Mouse (Mus musculus): Measurements from ENCODE around the gene Avil. TPM values are rescaled to one million over a fixed set of nuclear protein-coding genes. Genes with fewer than 3 reads are reported as not detected.

Avil gene
- polyA plus RNA-seq, 1 experiment from 2014 or later: 0.22 TPM

- Histone ChIP-seq H3K9ac (ENCODE audit: low read length) (no peak overlapping the region), H3K4me3 (ENCODE audit: low read depth, low read length) (no peak overlapping the region), H3K27ac (ENCODE audit: low read depth) (no peak overlapping the region), H3K9me3 (ENCODE audit: control insufficient read depth, low read length) (no peaks in the 10 kb centered on the region), H3K4me1 (replicated peaks; ENCODE audit: control insufficient read depth, insufficient read depth, low read length) (peaks cover 26% of the 10 kb centered on the region), H3K27me3 (replicated peaks; ENCODE audit: control insufficient read depth, insufficient read depth, low read length) (0 out of 2 replicates have a peak, but pooled peaks cover 3% of the 10 kb centered on the region), H3K36me3 (ENCODE audit: control insufficient read depth, insufficient read depth, low read length) (peaks cover 31% of the 10 kb centered on the region), H3K4me2 (ENCODE audit: low read length) (0 out of 2 replicates have a peak overlapping the region, but pooled peaks have one; percentile 47)
- DNase-seq (ENCODE audit: low spot score) (no peak), ATAC-seq (replicated peaks; ENCODE audit: low FRiP score, low TSS enrichment, low read depth) (no peak)
- WGBS: 72% methylated on average over 5 of the region's 5 CpGs
Measured at GRCm38 (mm10) chr10:127062503-127062902, 62.0 kb downstream of the Avil start.

DNA sequence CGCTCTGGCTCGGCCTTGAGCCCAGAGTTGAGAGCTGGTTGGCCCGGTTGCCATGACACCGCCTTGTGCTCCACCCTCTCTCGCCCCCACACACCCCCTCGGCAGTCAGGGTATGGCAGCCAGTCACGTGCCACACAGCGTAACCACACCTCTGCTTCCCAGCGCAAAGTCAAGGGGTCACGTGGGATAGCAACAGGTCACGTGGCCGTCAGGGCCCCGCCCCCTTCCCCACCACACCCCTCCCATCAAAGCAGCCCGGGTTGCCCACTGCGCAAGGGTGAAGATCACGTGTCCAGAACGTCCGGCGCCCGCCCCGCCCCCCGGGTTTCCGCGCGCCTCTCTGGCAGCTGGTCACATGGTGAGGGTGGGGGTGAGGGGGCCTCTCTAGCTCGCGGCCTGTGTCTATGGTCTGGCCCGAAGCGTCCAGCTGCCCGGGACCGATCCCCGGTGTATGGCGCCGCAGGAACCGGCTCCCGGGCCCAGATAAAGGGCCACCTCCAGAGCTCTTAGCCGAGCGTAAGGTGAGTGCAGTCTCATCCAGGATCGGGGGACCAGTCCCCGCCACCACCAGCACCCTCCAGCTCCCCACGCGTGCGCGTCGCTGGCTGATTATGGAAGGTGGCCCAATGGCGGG is 62.8 kb downstream of the Avil start, which contains the start of gene Cdk4:
TSS of gene Cdk4 (plus strand) at position 296 of the 634 bp plus-strand sequence.
- H3K9me3 ChIP-seq (ENCODE audit: control insufficient read depth, low read length): no peaks in the 10 kb centered on the region
- DNase-seq (ENCODE audit: low spot score): peak; percentile 98
- peak within 1 kb of the TSS; percentile 89 for H3K27ac ChIP-seq (ENCODE audit: low read depth)
- peak within 1 kb of the TSS; percentile 97 for H3K9ac ChIP-seq (ENCODE audit: low read length)
- H3K36me3 ChIP-seq (ENCODE audit: control insufficient read depth, insufficient read depth, low read length): peaks cover 39% of the 10 kb centered on the region
- H3K27me3 ChIP-seq (replicated peaks; ENCODE audit: control insufficient read depth, insufficient read depth, low read length): 0 out of 2 replicates have a peak, but pooled peaks cover 3% of the 10 kb centered on the region
- peaks cover 22% of the 10 kb centered on the region for H3K4me1 ChIP-seq (replicated peaks; ENCODE audit: control insufficient read depth, insufficient read depth, low read length)
- peak; percentile 91 for ATAC-seq (replicated peaks; ENCODE audit: low FRiP score, low TSS enrichment, low read depth)
- WGBS: under 1% methylated on average over 46 of the region's 46 CpGs
- peak within 1 kb of the TSS; percentile 85 for H3K4me2 ChIP-seq (ENCODE audit: low read length)
- H3K4me3 ChIP-seq (ENCODE audit: low read depth, low read length): peak within 1 kb of the TSS; percentile 93

GRCm38 (mm10) chr10:127063913-127064870 is 63.7 kb downstream of the Avil start:
- peak overlapping the region; percentile 85 for H3K4me2 ChIP-seq (ENCODE audit: low read length)
- ATAC-seq (replicated peaks; ENCODE audit: low FRiP score, low TSS enrichment, low read depth) (no peak; the same call in 1 of the 2 replicates), DNase-seq (ENCODE audit: low spot score) (peak; percentile 77)
- H3K9me3 ChIP-seq (ENCODE audit: control insufficient read depth, low read length): no peaks in the 10 kb centered on the region
- H3K27ac ChIP-seq (ENCODE audit: low read depth): peak overlapping the region; percentile 89
- peaks cover 45% of the 10 kb centered on the region for H3K36me3 ChIP-seq (ENCODE audit: control insufficient read depth, insufficient read depth, low read length)
- WGBS: 11% methylated on average over 37 of the region's 37 CpGs
- peaks cover 22% of the 10 kb centered on the region for H3K4me1 ChIP-seq (replicated peaks; ENCODE audit: control insufficient read depth, insufficient read depth, low read length)
- peak overlapping the region; percentile 97 for H3K9ac ChIP-seq (ENCODE audit: low read length)
- peak overlapping the region; percentile 93 for H3K4me3 ChIP-seq (ENCODE audit: low read depth, low read length)
- 0 out of 2 replicates have a peak, but pooled peaks cover 3% of the 10 kb centered on the region for H3K27me3 ChIP-seq (replicated peaks; ENCODE audit: control insufficient read depth, insufficient read depth, low read length)

DNA sequence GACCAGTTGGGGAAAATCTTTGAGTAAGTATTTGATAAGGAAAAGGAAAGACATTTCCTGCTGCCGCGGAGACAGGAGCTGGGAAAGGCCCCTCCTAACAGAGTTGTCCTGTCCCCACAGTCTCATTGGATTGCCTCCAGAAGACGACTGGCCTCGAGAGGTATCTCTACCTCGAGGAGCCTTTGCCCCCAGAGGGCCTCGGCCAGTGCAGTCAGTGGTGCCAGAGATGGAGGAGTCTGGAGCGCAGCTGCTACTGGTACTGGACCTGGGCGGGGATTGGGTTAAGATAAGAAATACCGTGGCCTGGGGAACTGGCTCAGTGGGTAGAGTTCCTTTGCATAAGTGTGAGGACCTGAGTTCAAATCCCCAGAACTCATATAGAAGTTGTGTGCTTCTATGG is 65.5 kb downstream of the Avil start:
- ATAC-seq (replicated peaks; ENCODE audit: low FRiP score, low TSS enrichment, low read depth) (no peak), DNase-seq (ENCODE audit: low spot score) (no peak)
- 72% methylated on average over 9 of the region's 9 CpGs for WGBS
- Histone ChIP-seq H3K36me3 (ENCODE audit: control insufficient read depth, insufficient read depth, low read length) (peaks cover 45% of the 10 kb centered on the region), H3K9ac (ENCODE audit: low read length) (no peak overlapping the region), H3K4me2 (ENCODE audit: low read length) (no peak overlapping the region), H3K27me3 (replicated peaks; ENCODE audit: control insufficient read depth, insufficient read depth, low read length) (no peaks in the 10 kb centered on the region), H3K4me1 (replicated peaks; ENCODE audit: control insufficient read depth, insufficient read depth, low read length) (peaks cover 25% of the 10 kb centered on the region), H3K9me3 (ENCODE audit: control insufficient read depth, low read length) (no peaks in the 10 kb centered on the region), H3K27ac (ENCODE audit: low read depth) (no peak overlapping the region), H3K4me3 (ENCODE audit: low read depth, low read length) (no peak overlapping the region)

DNA sequence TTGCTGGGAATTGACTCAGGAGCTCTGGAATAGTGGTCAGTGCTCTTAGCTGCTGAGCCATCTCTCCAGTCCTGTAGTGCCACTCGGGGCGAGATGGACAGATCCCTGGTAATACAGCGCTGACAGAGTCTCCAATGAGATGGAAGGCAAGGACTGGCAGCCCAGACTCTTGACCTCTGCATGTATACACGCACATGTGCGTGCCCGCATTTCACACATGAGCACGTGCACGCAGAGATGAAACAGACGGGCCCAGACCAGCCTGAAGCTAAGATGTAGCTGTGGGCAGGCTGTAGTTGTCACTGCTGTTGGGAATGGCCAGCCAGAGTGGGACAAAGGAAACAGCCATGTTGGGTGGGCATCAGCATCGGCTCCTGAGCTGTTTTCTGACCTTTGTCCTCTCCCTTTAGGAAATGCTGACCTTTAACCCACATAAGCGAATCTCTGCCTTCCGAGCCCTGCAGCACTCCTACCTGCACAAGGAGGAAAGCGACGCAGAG is 66.1 kb downstream of the Avil start:
- WGBS: 89% methylated on average over 14 of the region's 14 CpGs
- H3K27ac ChIP-seq (ENCODE audit: low read depth): no peak overlapping the region
- H3K9me3 ChIP-seq (ENCODE audit: control insufficient read depth, low read length): no peaks in the 10 kb centered on the region
- H3K36me3 ChIP-seq (ENCODE audit: control insufficient read depth, insufficient read depth, low read length): peaks cover 45% of the 10 kb centered on the region
- H3K9ac ChIP-seq (ENCODE audit: low read length): no peak overlapping the region
- H3K4me2 ChIP-seq (ENCODE audit: low read length): no peak overlapping the region
- peaks cover 30% of the 10 kb centered on the region for H3K4me1 ChIP-seq (replicated peaks; ENCODE audit: control insufficient read depth, insufficient read depth, low read length)
- no peak for DNase-seq (ENCODE audit: low spot score)
- H3K27me3 ChIP-seq (replicated peaks; ENCODE audit: control insufficient read depth, insufficient read depth, low read length): no peaks in the 10 kb centered on the region
- no peak for ATAC-seq (replicated peaks; ENCODE audit: low FRiP score, low TSS enrichment, low read depth)
- no peak overlapping the region for H3K4me3 ChIP-seq (ENCODE audit: low read depth, low read length)

DNA sequence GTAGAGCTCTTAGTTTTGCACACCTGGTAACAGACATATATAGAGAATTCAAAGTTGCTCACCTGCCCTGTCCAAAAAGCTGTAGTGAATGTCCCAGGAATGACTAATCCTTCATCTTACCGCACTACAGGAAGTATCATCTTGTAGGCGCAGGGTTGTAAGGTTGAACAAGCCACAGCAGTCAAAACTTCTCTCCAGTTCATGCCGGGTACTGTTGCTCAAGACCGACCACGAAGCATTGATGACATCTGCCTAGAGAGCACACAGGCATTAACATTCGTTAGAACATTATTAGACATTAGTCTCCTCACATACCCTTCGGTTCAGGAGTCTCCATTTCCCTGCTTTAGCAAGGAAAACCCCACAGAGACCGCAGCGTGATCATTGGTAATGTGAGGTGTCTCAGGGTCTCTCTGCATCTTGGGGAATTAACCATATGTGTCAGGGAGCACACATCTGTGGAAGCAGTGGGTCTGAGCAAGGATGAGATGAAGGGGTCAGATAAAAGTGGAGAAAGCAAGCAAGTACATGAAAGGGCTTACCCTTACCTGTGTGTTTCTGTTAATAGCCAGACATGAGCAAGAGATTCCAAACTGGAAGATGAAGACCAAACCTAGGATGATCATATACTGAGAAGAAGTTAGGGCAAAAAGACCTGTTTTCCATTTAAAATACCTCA is 68.0 kb downstream of the Avil start:
- ATAC-seq (replicated peaks; ENCODE audit: low FRiP score, low TSS enrichment, low read depth) (no peak), DNase-seq (ENCODE audit: low spot score) (no peak)
- H3K4me2 ChIP-seq (ENCODE audit: low read length): peak overlapping the region; percentile 90
- no peaks in the 10 kb centered on the region for H3K9me3 ChIP-seq (ENCODE audit: control insufficient read depth, low read length)
- H3K4me3 ChIP-seq (ENCODE audit: low read depth, low read length): peak overlapping the region; percentile 79
- WGBS: 74% methylated on average over 9 of the region's 9 CpGs
- no peaks in the 10 kb centered on the region for H3K27me3 ChIP-seq (replicated peaks; ENCODE audit: control insufficient read depth, insufficient read depth, low read length)
- peak overlapping the region; percentile 89 for H3K27ac ChIP-seq (ENCODE audit: low read depth)
- peaks cover 22% of the 10 kb centered on the region for H3K4me1 ChIP-seq (replicated peaks; ENCODE audit: control insufficient read depth, insufficient read depth, low read length)
- peak overlapping the region; percentile 77 for H3K9ac ChIP-seq (ENCODE audit: low read length)
- H3K36me3 ChIP-seq (ENCODE audit: control insufficient read depth, insufficient read depth, low read length): peaks cover 45% of the 10 kb centered on the region

DNA sequence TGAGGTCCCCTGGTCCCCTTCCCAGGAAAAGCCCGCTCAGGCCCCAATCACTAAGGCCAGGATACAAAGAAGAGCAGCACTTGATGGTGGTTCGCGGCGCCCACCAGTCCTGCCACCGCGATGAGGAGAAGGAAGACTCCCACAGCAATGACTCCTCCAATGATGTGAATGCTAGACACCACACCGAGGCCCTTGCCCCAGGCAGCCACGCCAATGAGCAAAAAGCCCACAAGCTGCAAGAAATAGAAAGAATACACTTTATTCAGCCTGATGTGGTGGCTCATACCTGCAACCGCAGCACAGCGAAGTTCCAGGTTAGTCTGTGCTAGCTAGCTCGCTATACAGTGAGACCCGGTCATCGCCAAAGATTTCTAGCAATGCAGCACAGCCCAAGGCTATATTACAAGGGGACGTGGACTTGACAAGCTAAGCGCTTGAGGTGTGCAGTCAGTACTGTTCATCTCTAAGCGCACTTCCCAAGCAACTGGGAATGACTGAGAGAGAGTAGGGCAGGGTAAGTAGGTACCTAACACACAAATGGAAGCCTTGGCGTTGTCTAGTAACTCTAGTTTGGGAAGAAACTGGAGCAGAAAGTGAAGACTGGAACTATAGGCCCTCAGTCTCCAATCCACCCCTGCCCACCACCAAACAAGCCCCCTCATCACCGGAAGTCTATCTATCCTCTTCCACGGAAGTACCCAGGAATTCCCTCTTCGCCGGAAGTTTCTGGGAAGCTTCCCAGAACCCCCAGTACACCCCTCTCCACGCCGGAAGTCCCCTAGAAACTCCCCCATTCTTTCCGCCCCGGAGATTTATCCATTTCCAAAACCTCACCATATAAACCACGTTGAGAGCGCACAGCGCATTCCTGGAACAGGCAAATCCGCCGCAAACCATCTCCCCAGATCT is 69.0 kb downstream of the Avil start:
- DNase-seq (ENCODE audit: low spot score) (peak; percentile 86), ATAC-seq (replicated peaks; ENCODE audit: low FRiP score, low TSS enrichment, low read depth) (peak; percentile 41)
- WGBS: 6% methylated on average over 30 of the region's 30 CpGs
- Histone ChIP-seq H3K4me2 (ENCODE audit: low read length) (peak overlapping the region; percentile 90), H3K36me3 (ENCODE audit: control insufficient read depth, insufficient read depth, low read length) (peaks cover 44% of the 10 kb centered on the region), H3K9ac (ENCODE audit: low read length) (peak overlapping the region; percentile 77), H3K4me3 (ENCODE audit: low read depth, low read length) (peak overlapping the region; percentile 79), H3K9me3 (ENCODE audit: control insufficient read depth, low read length) (no peaks in the 10 kb centered on the region), H3K4me1 (replicated peaks; ENCODE audit: control insufficient read depth, insufficient read depth, low read length) (peaks cover 22% of the 10 kb centered on the region), H3K27ac (ENCODE audit: low read depth) (peak overlapping the region; percentile 89), H3K27me3 (replicated peaks; ENCODE audit: control insufficient read depth, insufficient read depth, low read length) (no peaks in the 10 kb centered on the region)

Data from intestine, embryonic 14.5 days (tissue).